Mouse (Mus musculus): Measurements from ENCODE around the gene Reep6. TPM values are rescaled to one million over a fixed set of nuclear protein-coding genes. Genes with fewer than 3 reads are reported as not detected.

Gene Reep6
- polyA plus RNA-seq, 1 experiment, result 28.7 TPM

DNA sequence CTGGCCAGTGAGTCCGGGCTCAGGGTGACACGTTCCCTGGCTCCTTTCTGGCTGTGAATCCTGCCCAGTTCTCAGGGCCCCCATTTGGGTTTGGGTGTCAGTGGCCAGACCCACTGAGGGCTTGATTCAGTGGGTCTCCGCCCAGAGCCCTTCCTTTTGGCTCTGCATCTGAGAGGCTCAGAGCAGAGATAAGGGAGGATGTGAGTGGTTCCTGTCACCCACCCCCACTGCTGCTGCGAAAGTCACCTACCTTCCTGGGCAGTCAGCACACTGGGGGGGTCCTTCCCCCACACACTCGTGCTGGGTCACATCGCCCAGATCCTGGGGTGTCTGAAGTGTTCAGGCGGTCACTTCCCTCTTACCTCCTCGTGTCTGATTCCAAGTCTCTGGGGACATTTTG, 23.0 kb downstream of the Reep6 start:
- no peak for DNase-seq (ENCODE audit: low read depth)

DNA sequence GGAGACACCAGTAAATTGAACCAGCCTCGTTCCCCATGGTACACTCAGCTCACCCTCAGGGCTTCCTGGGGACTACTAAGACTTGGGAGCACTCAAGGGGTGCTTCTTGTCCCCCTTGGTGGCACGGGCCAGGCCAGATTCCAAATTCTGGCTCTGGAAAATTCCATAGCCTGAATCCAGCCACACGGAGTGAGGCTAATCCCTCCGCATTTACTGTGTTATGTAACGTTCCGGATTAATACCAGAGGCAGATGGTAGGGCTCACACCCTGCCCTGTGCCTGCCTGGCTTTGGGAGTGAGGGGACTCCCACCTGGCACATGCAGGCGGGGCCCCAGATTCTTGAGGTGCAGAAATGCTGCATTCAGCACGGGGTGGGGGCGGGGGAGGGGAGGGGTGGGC, 25.7 kb downstream of the Reep6 start:
- DNase-seq (ENCODE audit: low read depth), result no peak

DNA sequence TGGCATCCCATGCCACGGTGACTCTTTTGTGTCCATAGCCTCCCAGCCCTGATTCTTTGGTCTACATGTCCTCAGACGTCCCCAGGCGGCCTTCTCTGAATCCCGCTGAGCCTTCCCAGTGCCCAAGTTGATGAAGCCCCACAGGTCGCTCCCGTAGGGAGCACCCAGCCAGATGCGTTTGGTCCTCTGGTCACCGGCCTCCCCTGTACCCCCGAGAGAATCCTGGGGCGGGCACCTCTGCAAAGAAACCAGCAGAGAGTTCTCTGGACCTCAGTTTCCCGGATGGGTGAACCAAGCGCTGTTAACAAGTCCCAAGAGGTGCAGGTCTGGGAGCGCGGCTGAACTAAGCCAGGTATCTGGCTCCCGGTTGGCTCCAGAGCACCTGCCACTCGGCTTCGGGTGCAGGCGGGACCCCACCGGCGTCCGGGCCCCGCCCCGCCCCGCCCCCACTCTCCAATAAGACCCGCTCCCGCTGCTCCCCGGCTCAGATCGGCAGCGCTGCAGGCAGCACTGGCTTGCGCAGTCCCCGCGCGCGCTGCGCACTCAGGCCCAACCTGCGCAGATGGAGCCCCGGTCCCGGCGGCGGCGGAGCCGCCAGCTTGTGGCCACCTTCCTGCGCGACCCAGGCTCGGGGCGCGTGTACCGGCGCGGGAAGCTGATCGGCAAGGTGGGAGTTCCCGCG, 26.4 kb downstream of the Reep6 start, which contains the start of gene Plk5:
Plk5 (plus strand) TSS at position 459 of the 682 bp plus-strand sequence.
- no peak for DNase-seq (ENCODE audit: low read depth)

DNA sequence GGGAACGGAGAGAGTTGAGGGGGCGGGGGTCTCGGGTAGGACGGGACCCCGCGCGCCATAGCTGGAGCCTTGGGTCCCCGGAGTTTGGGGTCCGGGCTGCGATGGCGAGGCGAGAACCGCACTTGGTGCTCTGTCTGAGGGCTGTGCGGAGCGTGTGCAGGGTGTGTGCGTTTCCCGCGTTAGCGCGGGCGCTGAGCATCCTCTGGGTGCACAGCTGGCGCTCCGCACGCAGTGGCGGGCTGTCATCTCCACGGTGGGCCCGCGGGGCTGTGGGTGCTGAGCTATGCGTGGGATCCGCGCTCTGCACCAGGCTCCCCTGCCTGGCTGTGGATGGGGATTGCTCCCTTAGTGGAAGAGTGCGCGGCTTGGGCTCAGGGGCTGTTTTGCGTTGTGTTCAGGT, 27.0 kb downstream of the Reep6 start:
- DNase-seq (ENCODE audit: low read depth), result no peak

DNA sequence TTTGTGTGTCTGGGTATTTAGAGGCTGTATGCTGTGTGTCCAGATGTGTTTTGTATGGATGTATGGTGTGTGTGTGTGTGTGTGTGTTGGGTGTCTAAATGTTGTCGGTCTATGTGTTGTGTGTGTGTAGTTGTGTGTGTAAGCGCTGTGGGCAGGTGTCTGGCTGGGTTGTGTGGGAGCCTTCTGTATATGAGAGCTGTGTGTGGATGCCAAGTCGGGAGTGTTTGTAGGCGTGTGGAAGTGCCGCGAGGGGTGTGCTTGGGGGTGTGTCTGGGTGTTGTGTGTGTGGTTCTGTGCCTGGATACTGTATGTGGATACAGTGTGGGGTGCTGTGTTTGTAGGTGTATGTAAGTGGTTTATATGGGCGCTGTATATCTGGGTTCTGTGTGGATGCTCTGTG, 27.6 kb downstream of the Reep6 start:
- DNase-seq (ENCODE audit: low read depth), result no peak

DNA sequence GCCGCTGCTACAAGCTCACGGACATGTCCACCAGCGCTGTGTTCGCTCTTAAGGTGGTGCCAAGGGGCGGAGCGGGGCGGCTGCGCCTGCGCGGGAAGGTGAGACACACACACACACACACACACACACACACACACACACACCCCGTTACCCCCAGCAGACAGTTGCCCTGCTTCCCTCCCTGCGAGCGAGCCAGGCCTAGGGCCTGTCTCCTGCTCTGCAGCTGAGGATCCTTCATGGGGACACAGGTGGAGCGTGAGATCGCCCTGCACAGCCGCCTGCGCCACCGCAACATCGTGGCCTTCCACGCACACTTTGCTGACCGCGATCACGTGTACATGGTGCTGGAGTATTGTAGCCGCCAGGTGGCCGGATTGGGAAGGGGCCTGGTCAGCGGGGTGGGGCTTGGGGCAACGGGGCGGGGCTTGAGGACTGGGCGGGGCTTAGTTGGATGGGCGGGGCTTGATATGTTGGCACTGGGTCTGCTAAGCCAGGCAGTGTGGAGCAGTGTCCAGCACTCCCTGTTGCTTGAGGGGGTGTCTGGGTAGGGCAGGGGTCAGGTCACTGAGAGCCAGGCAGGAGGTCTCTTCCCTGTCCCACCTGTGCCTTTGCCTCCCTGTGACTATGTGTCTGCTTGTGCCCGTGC, 28.4 kb downstream of the Reep6 start:
- no peak for DNase-seq (ENCODE audit: low read depth)

DNA sequence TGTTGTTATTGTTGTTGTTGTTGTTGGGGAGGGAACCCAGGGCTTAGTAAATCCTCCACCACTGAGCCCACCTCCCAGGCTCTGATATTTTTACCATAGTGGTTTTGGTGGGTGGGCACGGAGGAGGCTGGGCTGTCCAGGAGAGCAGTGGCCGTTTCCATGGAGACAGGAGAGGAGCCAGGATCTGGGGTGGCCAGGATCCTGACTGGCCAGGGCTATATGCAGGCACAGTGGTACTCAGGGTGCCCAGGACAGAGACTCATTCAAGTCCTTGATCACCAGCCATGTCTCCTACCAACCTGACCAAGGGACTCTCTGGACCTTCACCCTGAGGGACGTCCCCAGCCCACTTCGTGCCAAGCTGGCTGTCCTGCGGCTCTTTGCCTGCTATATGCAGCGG, 34.0 kb downstream of the Reep6 start:
- DNase-seq (ENCODE audit: low read depth), result no peak

DNA sequence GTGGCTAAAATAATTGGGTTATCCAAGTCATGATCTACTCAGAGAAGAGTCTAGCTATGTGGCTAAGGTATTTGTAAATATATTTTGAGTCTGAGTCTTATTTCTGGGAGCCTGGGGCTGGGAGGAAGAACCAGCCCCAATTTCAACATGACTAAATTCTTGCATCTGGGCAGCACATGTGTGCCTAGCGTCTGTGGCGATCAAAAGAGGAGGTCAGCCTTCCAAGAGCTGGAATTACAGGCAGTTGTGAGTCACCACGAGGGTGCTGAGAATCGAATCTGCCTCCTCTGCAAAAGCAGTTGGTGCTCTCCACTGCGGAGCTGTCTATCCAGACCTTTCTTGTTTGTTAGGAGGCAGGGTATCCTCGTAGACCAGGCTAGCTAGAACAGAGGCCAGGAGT, 36.0 kb downstream of the Reep6 start:
- no peak for DNase-seq (ENCODE audit: low read depth)

DNA sequence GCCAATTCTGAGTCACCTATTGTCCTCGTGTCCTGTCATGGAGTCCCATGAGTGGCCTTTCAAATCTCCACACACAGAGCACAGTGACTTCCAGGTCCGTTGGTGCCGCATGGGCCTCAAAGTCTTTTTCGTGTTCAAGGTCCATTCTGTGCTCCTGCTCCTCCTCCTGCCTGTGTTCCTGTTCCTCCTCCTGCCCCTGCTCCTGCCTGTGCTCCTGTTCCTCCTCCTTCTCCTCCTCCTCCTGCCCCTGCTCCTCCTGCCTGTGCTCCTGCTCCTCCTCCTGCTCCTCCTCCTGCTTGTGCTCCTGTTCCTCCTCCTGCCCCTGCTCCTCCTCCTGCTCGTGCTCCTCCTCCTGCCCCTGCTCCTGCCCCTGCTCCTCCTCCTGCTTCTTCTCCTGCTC, 38.2 kb downstream of the Reep6 start:
- DNase-seq (ENCODE audit: low read depth), result no peak

DNA sequence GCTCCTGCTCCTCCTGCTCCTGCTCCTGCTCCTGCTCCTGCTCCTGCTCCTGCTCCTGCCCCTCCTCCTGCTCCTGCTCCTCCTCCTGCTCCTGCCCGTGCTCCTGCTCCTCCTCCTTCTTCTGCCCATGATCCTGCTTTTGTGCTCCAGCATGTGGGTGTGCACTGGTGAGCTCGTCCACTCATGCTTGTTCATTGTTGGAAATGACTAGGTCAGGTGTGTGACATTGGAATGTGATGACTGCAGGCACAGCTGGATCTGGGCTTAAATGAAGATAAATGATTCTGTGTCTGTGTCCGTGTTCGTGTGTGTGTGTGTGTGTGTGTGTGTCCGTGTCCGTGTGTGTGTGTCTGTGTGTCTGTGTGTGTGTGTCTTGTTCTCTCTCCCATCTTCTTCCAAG, 38.6 kb downstream of the Reep6 start:
- no peak for DNase-seq (ENCODE audit: low read depth)

DNA sequence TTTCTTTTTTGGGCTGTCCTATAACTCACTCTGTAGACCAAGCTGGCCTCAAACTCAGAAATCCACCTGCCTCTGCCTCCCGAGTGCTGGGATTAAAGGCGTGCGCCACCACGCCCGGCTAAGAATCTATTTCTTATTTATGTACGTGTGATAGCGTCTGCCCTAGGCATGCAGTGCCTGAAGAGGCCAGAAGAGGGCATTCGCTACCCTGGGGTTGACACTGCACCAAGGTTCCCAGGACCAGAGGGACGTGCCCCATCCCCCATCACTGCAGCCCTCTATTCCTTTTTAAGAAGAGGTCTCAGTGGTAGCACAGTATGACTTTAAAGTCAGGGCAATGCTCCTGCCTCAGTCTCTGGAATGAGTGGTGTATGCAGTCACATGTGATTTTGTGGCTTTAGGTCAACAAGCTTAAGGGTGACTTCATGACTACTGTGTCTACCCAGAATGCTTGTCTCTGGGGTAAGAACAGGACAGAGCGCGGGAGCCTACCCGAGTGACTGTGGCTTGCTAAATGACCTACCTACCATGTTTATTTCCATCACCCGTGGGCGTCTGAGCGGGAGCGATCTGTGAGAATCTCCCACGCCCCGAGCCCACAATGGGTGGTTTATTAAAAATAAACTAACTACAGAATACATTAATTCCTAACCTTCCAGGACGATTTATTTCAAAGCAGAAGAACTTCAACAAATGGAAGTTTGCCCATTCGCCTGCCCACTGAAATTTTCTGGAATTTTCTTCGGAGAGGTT, 40.4 kb downstream of the Reep6 start:
- no peak for DNase-seq (ENCODE audit: low read depth)

DNA sequence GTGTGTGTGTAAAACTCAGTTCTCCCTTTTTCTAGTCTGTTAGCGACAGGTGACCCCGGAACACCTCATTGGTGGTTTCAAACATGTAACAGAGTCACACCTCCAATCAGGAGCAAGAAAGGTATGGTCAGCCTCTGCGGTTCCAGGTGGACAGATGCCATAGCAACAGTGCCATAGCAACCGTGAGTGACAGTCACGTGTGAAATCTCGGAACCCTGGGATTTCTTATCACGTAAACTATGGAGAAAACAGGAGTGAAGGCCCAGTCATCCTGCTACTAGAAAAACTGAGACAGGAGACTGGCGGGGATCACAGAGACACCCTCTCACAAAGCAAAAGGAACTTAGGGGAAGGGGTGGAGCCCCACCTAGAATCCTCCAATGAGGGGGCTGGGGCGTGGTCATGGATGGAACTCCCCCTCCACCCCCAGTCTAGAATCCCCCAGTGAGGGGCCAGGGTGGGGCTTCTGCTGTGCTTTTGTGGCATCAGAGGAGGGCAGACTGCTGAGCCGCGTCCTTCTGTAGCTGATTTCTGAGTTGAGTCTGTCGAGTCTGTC, 41.7 kb downstream of the Reep6 start:
- DNase-seq (ENCODE audit: low read depth), result no peak

DNA sequence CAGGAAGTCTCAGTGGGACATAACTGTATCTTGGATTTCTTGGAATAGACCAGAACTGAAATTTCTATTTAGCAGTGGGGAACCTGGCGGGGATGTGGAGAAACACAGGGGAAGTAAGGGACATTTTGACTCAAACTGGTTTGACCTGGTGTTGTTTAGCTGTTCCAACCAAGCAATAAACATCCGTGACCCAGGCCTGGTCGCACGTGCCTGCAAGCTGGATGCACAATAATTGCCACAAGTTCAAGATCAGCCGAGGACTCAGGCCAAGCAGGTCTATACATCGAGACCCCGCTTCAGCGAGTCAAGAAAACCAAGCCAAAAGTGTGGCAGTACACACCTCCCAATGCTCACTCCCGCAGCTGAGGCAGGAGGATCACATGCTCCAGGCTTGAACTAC, 42.2 kb downstream of the Reep6 start:
- no peak for DNase-seq (ENCODE audit: low read depth)

DNA sequence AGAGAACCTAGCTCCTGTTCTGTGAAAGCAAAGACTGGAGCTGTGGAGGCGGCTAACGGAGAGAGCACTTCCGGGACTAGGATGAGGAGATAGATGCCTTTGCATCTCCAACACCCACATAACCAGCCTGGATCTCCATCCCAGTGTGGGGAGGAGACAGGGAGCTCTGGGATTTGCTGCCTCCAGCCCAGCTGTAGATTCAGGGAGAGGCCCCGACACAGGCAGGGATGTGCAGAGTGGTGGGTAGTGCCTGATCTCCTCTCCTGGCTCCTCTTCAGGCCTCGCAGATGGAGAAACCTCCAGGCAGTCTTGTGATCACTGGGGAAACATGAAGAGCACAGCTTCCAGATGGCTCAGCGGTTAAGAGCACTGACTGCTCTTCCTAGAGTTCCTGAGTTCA, 43.0 kb downstream of the Reep6 start:
- no peak for DNase-seq (ENCODE audit: low read depth)

DNA sequence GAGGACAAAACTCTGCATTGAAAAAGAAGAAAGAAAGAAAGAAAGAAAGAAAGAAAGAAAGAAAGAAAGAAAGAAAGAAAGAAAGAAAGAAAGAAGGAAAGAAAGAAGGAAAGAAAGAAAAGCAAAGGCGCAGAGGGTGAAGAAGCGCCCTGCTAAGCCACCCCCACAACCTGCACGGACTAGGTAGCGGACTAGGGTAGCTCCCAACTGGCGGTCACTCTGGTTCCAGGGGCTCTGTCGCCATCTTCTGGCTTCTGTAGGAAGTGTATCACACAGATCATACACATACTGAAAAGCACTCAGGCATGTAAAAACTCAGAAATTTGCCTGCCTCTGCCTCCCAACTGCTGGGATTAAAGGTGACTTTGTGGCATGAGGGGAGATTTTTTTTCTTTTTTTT, 44.3 kb downstream of the Reep6 start:
- DNase-seq (ENCODE audit: low read depth), result no peak

DNA sequence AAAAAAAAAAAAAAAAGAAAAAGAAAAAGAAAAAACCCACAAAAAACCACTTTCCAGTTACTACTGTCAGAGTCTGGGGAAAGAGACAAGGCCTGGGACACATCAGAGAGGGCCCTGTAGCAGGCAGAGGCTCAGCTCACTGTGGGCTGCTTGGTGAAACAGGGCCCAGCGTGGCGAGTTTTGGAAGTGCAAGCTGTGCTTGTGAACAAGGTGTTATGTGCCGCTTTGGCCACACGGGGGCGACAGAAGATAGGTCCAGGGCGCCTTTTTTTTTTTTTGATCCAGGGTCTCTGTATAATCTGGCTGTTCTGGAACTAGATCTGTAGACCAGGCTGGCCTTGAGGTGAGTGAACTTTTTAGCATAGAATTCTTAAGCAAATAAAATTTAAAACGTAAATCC, 46.4 kb downstream of the Reep6 start:
- no peak for DNase-seq (ENCODE audit: low read depth)

DNA sequence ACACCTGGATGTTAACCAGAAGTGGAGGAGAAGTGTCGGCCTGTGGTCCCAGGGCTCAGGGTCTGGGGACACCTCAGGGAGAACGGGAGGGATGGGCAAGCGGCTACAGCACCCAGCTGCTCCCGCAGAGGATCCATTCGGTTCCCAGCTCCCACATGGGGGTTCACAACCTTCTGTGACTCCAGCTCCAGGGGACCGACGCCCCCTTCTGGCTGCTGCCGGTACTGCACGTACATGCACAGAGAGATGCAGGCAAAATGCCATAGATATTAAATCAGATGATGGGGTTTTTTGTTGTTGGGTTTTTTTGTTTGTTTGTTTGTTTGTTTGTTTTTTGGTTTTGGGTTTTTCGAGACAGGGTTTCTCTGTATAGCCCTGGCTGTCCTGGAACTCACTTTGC, 48.0 kb downstream of the Reep6 start:
- no peak for DNase-seq (ENCODE audit: low read depth)

DNA sequence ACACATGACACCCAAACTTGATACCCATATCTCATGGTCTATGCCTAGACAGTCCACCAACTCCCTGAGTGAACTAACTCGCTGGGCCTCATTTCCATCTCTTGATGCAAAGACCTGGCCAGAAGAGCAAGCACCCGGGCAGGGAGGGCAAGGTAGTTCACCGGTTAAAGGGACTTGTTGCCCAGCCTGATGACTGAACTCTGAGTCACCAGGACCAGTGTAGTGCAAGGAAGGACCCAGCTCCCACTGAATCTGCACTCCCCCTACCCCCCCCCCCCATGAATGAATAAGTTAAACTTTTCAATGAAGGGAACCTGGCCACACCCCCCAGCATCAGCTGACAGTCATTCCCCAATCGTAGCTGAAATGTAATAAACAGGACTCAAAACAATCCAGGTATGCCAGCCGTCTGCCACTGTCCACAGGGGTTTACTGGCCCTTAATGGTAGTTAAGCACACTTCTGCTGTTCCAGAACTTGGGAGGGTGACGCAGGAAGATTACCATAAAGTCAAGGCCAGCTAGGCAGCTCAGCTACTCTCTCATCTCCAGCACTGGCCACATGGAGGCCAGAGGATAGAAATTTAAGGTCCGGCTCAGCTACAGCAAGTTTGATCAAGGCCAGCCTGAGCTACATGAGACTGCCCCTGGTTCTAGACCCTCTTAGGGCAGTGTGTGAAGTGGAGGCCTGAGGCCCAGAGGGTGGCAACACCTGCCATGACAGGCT, 53.0 kb downstream of the Reep6 start:
- no peak for DNase-seq (ENCODE audit: low read depth)

DNA sequence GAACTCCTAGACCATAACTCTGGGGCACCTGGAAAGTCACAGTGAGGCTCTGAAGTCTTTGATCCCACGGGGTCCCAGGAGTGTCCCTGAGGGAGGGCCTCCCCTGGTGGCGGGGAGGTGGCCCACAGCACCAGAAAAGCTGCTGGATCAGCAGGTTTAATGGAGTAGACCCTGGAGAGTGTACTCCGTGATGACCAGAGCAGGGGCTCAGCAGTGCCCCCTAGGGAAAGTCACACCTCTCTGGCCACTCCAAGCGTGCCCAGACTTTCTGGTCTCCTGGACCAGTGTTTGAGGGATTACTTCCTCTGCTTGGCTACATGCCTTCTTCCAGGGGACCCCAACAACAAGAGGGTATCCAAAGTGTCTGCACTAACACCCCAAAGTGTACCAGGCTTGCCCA, 53.7 kb downstream of the Reep6 start:
- no peak for DNase-seq (ENCODE audit: low read depth)

DNA sequence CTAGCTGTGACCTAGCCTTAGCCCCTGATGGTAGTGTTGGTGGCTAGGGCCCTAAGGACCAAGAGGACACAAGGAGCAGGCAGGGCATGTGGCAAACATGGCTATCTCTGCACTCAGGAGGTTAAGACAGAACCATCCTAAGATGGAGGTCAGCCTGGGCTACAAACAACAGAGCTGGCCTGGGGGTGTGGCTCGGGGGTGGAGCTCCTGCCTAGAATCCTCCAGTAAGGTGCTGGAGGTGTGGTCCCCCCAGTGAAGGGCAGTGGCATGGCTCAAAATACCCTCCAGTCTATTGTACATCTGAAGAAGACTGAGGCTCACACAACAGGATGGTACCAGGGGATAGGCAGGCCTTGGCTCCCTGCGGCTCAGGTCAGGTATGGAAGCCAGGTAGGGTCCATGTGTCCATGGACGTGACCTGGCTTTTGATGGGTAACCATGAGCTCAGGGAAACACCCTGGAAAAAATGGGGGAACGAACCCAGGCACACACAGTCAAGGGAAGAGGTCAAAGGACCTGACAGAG, 54.4 kb downstream of the Reep6 start:
- DNase-seq (ENCODE audit: low read depth), result no peak

DNA sequence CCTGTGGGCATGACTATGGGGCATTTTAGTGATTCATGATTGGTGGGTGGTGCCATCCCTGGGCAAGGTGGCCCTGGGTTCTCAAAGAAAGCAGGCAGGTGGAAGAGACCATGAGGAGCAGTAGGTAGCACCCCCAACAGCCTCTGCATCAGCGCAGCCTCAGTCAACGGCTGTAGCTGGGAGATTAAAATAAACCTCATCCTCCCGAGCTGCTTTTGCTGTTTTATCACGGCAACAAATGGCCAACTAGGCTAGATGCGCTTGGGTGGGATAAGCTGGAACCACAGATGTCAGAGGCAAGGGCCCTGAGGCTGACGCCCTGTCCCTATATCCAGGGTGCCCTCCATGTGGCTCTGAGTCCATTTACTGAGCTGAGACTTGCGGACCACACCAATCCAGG, 55.0 kb downstream of the Reep6 start:
- no peak for DNase-seq (ENCODE audit: low read depth)

DNA sequence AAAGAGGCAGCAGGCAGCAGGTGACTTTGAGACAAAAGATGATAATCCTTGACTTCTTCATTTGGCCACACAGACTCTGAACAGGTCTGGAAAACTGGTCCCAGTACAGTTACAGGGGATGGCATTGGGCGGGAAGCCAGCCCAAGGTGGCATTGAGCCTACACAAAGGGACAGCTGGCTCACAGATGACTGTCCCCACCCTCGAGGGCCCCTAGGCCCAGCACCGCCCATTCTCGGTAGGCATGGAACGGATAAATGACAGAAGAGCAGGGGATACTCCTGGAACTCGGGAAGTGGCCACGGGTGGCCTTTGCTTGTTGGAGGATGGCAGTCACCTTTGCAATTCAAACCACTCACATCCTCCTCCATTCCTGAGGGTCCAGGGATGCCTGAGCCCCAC, 55.6 kb downstream of the Reep6 start:
- DNase-seq (ENCODE audit: low read depth), result no peak
